Mouse (Mus musculus) intestine, postnatal 0 days (tissue): ENCODE measurements around the gene Prdm1. TPM values are rescaled to one million over a fixed set of nuclear protein-coding genes. Genes with fewer than 3 reads are reported as not detected.

Experiments
- ATAC-seq: fragments of 200-750 bp; cut with Nextera tagmentation; 2 replicates; pipeline ENCODE4 v1.8.0; 2017; ENCODE audit warnings: mild to moderate bottlenecking, moderate TSS enrichment, moderate library complexity
- H3K27ac ChIP-seq: fragments of 300-500 bp; sonication (generic); 2 replicates; pipeline ENCODE4 v1.5.1; 2014; ENCODE audit warnings: mild to moderate bottlenecking, low read depth, low read length, moderate library complexity
- H3K27me3 ChIP-seq: fragments of 300-500 bp; sonication (generic); replicated peaks from 2 replicates; pipeline ENCODE4 v1.6.1; 2014; ENCODE audit warnings: low read length, mixed read lengths; ENCODE audit not compliant: control insufficient read depth, insufficient read depth
- H3K36me3 ChIP-seq: fragments of 300-500 bp; sonication (generic); 2 replicates; pipeline ENCODE4 v1.6.1; 2014; ENCODE audit warnings: mild to moderate bottlenecking, moderate library complexity; ENCODE audit not compliant: control insufficient read depth, insufficient read depth
- H3K4me1 ChIP-seq: fragments of 300-500 bp; sonication (generic); replicated peaks from 2 replicates; pipeline ENCODE4 v1.6.1; 2014; ENCODE audit warnings: antibody characterized with exemption, low read length, mixed read lengths; ENCODE audit not compliant: control insufficient read depth, insufficient read depth
- H3K4me2 ChIP-seq: fragments of 300-500 bp; sonication (generic); replicated peaks from 2 replicates; pipeline ENCODE4 v1.6.1; 2014; ENCODE audit warnings: low read depth, mild to moderate bottlenecking, moderate library complexity
- H3K4me3 ChIP-seq: fragments of 300-500 bp; sonication (generic); 2 replicates; pipeline ENCODE4 v1.5.1; 2014; ENCODE audit warnings: low read depth, low read length
- H3K9ac ChIP-seq: fragments of 300-500 bp; sonication (generic); 2 replicates; pipeline ENCODE4 v1.6.1; 2014; ENCODE audit warnings: mild to moderate bottlenecking, low read depth, low read length
- H3K9me3 ChIP-seq: fragments of 300-500 bp; sonication (generic); 2 replicates; pipeline ENCODE4 v1.6.1; 2016; ENCODE audit warnings: mixed run types; ENCODE audit not compliant: control insufficient read depth
- CTCF ChIP-seq: sonication (generic); IDR thresholded peaks from 2 replicates; pipeline ENCODE4 v1.5.1; 2016; ENCODE audit warnings: low read depth, mild to moderate bottlenecking, control low read depth, antibody characterized with exemption, moderate library complexity
- WGBS: fragments of 180-500 bp; shearing (Covaris S2); extraction: QIAGEN DNeasy Blood & Tissue Kit; methylation state at CpG from one replicate; pipeline ENCODE4 v1.1.7; 2014; 5-methylcytosine and 5-hydroxymethylcytosine counted together
- polyA plus RNA-seq: library from polyadenylated mRNA; unstranded; fragments of >200 nt; fragmentation: Nextera tagmentation; extraction: Ambion mirVana; gene quantifications from 2 replicates; pipeline ENCODE4 v1.2.1, GENCODE M21; 2015

Gene Prdm1
- polyA plus RNA-seq, 1 experiment from 2014 or later: 17.7 TPM

GRCm38 (mm10) chr10:44520189-44520588, 8.1 kb downstream of the Prdm1 start:
- Histone ChIP-seq H3K9ac (no peak overlapping the region), H3K9me3 (no peaks in the 10 kb centered on the region), H3K27me3 (no peaks in the 10 kb centered on the region), H3K27ac (no peak overlapping the region), H3K4me2 (0 out of 2 replicates have a peak overlapping the region, but pooled peaks have one; percentile 7), H3K36me3 (no peaks in the 10 kb centered on the region; the same call in 1 of the 2 replicates), H3K4me1 (no peaks in the 10 kb centered on the region), H3K4me3 (no peak overlapping the region)
- TF ChIP-seq CTCF: no peak
- peak; percentile 57; the same call in 1 of the 2 replicates for ATAC-seq
- 23% methylated on average over 6 of the region's 6 CpGs for WGBS

GRCm38 (mm10) chr10:44518631-44519030, 9.7 kb downstream of the Prdm1 start:
- H3K4me1 ChIP-seq: no peaks in the 10 kb centered on the region
- no peak overlapping the region for H3K27ac ChIP-seq
- no peaks in the 10 kb centered on the region; the same call in 1 of the 2 replicates for H3K36me3 ChIP-seq
- no peak overlapping the region for H3K9ac ChIP-seq
- no peaks in the 10 kb centered on the region for H3K27me3 ChIP-seq
- no peak overlapping the region for H3K4me3 ChIP-seq
- H3K4me2 ChIP-seq: no peak overlapping the region
- ATAC-seq: no peak
- WGBS: 73% methylated on average over 7 of the region's 7 CpGs
- H3K9me3 ChIP-seq: no peaks in the 10 kb centered on the region
- no peak for TF ChIP-seq CTCF

GRCm38 (mm10) chr10:44513108-44513507, 15.2 kb downstream of the Prdm1 start:
- TF ChIP-seq CTCF: no peak
- 79% methylated on average over 5 of the region's 5 CpGs for WGBS
- Histone ChIP-seq H3K9me3 (no peaks in the 10 kb centered on the region), H3K4me2 (no peak overlapping the region), H3K9ac (no peak overlapping the region), H3K27ac (no peak overlapping the region), H3K36me3 (no peaks in the 10 kb centered on the region; the same call in 1 of the 2 replicates), H3K4me3 (no peak overlapping the region), H3K4me1 (0 out of 2 replicates have a peak, but pooled peaks cover 2% of the 10 kb centered on the region), H3K27me3 (no peaks in the 10 kb centered on the region)
- no peak for ATAC-seq

GRCm38 (mm10) chr10:44511029-44511428, 17.3 kb downstream of the Prdm1 start:
- Histone ChIP-seq H3K27ac (no peak overlapping the region), H3K9me3 (no peaks in the 10 kb centered on the region), H3K27me3 (no peaks in the 10 kb centered on the region), H3K4me2 (no peak overlapping the region), H3K36me3 (no peaks in the 10 kb centered on the region), H3K4me3 (no peak overlapping the region), H3K9ac (no peak overlapping the region), H3K4me1 (0 out of 2 replicates have a peak, but pooled peaks cover 4% of the 10 kb centered on the region)
- TF ChIP-seq CTCF: no peak
- 85% methylated on average over 3 of the region's 3 CpGs for WGBS
- no peak for ATAC-seq

- Histone ChIP-seq H3K4me1 (0 out of 2 replicates have a peak, but pooled peaks cover 4% of the 10 kb centered on the region), H3K4me2 (no peak overlapping the region), H3K36me3 (no peaks in the 10 kb centered on the region), H3K4me3 (no peak overlapping the region), H3K9me3 (no peaks in the 10 kb centered on the region), H3K9ac (no peak overlapping the region), H3K27me3 (no peaks in the 10 kb centered on the region), H3K27ac (no peak overlapping the region)
- WGBS: 91% methylated on average over 7 of the region's 7 CpGs
- no peak for ATAC-seq
- TF ChIP-seq CTCF: no peak
These were observed 19.7 kb downstream of the Prdm1 start for GRCm38 (mm10) chr10:44508649-44509048.

- no peaks in the 10 kb centered on the region for H3K9me3 ChIP-seq
- no peaks in the 10 kb centered on the region for H3K27me3 ChIP-seq
- H3K4me3 ChIP-seq: no peak overlapping the region
- WGBS: 18% methylated on average over 2 of the region's 2 CpGs
- H3K36me3 ChIP-seq: no peaks in the 10 kb centered on the region
- H3K27ac ChIP-seq: no peak overlapping the region
- TF ChIP-seq CTCF: no peak
- H3K4me2 ChIP-seq: no peak overlapping the region
- H3K9ac ChIP-seq: no peak overlapping the region
- H3K4me1 ChIP-seq: 0 out of 2 replicates have a peak, but pooled peaks cover 4% of the 10 kb centered on the region
- ATAC-seq: no peak
These were observed 20.3 kb downstream of the Prdm1 start for GRCm38 (mm10) chr10:44507984-44508383.

- ATAC-seq: no peak
- Histone ChIP-seq H3K9ac (no peak overlapping the region), H3K27me3 (no peaks in the 10 kb centered on the region), H3K4me3 (no peak overlapping the region), H3K36me3 (no peaks in the 10 kb centered on the region), H3K4me1 (peaks cover 5% of the 10 kb centered on the region; the same call in 1 of the 2 replicates), H3K9me3 (no peaks in the 10 kb centered on the region), H3K4me2 (no peak overlapping the region), H3K27ac (no peak overlapping the region)
- no peak for TF ChIP-seq CTCF
- WGBS: 84% methylated on average over 13 of the region's 13 CpGs
These were observed 25.4 kb downstream of the Prdm1 start for GRCm38 (mm10) chr10:44502891-44503290.
